Mouse (Mus musculus) liver, adult 2 months (tissue): ENCODE results near the gene Adcy6.

Source experiments
- CTCF ChIP-seq: fragments of 200-500 bp; IDR thresholded peaks from 2 replicates; pipeline ENCODE4 v1.5.1; 2011; ENCODE audit warnings: low read depth, low read length, control low read depth
- POLR2A ChIP-seq: fragments of 200-500 bp; IDR thresholded peaks from 2 replicates; pipeline ENCODE4 v1.6.1; 2011; ENCODE audit warnings: low read length, control low read depth; ENCODE audit not compliant: insufficient read depth; ENCODE audit errors: extremely low read depth

- TF ChIP-seq POLR2A (no peak), CTCF (no peak)
Observed at GRCm38 (mm10) chr15:98647308-98647707, 37.4 kb upstream of the Adcy6 start.
